Mouse (Mus musculus) kidney, embryonic 14.5 days (tissue): Measurements from ENCODE around the gene Cntn2. TPM values are rescaled to one million over a fixed set of nuclear protein-coding genes. Genes with fewer than 3 reads are reported as not detected.
"Not testable (repeated sequence)": the region's sequence is repeated elsewhere in the genome, so short reads cannot be mapped to it uniquely, and the experiment has no call there.

Source experiments
- ATAC-seq: fragments of 200-750 bp; cut with Nextera tagmentation; 2 replicates; pipeline ENCODE4 v1.8.0; 2017; ENCODE audit warnings: moderate number of reproducible peaks, mild to moderate bottlenecking, moderate TSS enrichment, moderate library complexity; ENCODE audit not compliant: low FRiP score, low TSS enrichment
- H3K27ac ChIP-seq: fragments of 300-500 bp; sonication (generic); 2 replicates; pipeline ENCODE4 v1.5.1; 2014; ENCODE audit warnings: low read depth, mild to moderate bottlenecking, low read length, moderate library complexity, mixed read lengths
- H3K27me3 ChIP-seq: fragments of 300-500 bp; sonication (generic); 2 replicates; pipeline ENCODE4 v1.6.1; 2014; ENCODE audit warnings: mild to moderate bottlenecking, low read length; ENCODE audit not compliant: control insufficient read depth, insufficient read depth
- H3K36me3 ChIP-seq: fragments of 300-500 bp; sonication (generic); 2 replicates; pipeline ENCODE4 v1.6.1; 2014; ENCODE audit warnings: low read length, mixed read lengths; ENCODE audit not compliant: control insufficient read depth, insufficient read depth
- H3K4me1 ChIP-seq: fragments of 300-500 bp; sonication (generic); 2 replicates; pipeline ENCODE4 v1.6.1; 2014; ENCODE audit warnings: low read length, mixed read lengths; ENCODE audit not compliant: control insufficient read depth, insufficient read depth
- H3K4me2 ChIP-seq: fragments of 300-500 bp; sonication (generic); replicated peaks from 2 replicates; pipeline ENCODE4 v1.6.1; 2014; ENCODE audit warnings: low read depth, mild to moderate bottlenecking, low read length
- H3K4me3 ChIP-seq: fragments of 300-500 bp; sonication (generic); 2 replicates; pipeline ENCODE4 v1.5.1; 2014; ENCODE audit warnings: mild to moderate bottlenecking, low read length
- H3K9ac ChIP-seq: fragments of 300-500 bp; sonication (generic); 2 replicates; pipeline ENCODE4 v1.6.1; 2014; ENCODE audit warnings: low read depth, mild to moderate bottlenecking, low read length, moderate library complexity
- H3K9me3 ChIP-seq: fragments of 300-500 bp; sonication (generic); 2 replicates; pipeline ENCODE4 v1.6.1; 2016; ENCODE audit warnings: low read length; ENCODE audit not compliant: control insufficient read depth
- WGBS: fragments of 180-500 bp; shearing (Covaris S2); extraction: QIAGEN DNeasy Blood & Tissue Kit; methylation state at CpG from one replicate; pipeline ENCODE4 v1.1.7; 2014; 5-methylcytosine and 5-hydroxymethylcytosine counted together
- polyA plus RNA-seq: library from polyadenylated mRNA; unstranded; fragments of >200 nt; fragmentation: Nextera tagmentation; extraction: Ambion mirVana; gene quantifications from 2 replicates; pipeline ENCODE4 v1.2.1, GENCODE M21; 2014

The Cntn2 gene
- polyA plus RNA-seq, 1 experiment from 2014 or later, result 0.32 TPM

- no peaks in the 10 kb centered on the region for H3K36me3 ChIP-seq
- under 1% methylated on average over 43 of the region's 43 CpGs for WGBS
- peak within 1 kb of the TSS; percentile 3; the same call in 1 of the 2 replicates for H3K27ac ChIP-seq
- H3K4me1 ChIP-seq, result peaks cover 12% of the 10 kb centered on the region
- H3K4me3 ChIP-seq, result peak within 1 kb of the TSS; percentile 59
- no peaks in the 10 kb centered on the region for H3K27me3 ChIP-seq
- ATAC-seq, result peak; percentile 90
- H3K9ac ChIP-seq, result peak within 1 kb of the TSS; percentile 67
- no peaks in the 10 kb centered on the region for H3K9me3 ChIP-seq
- H3K4me2 ChIP-seq, result peak within 1 kb of the TSS; percentile 60
Observed at GRCm38 (mm10) chr1:132476928-132477691, 65.9 kb downstream of the Cntn2 start, which contains the start of gene Rbbp5. Gene Rbbp5, plus strand, starts transcription at chr1:132477365.

GRCm38 (mm10) chr1:132476575-132476927 is 66.5 kb downstream of the Cntn2 start:
- Histone ChIP-seq H3K4me2 (peak overlapping the region; percentile 60), H3K9me3 (no peaks in the 10 kb centered on the region), H3K4me3 (peak overlapping the region; percentile 59), H3K27ac (no peak overlapping the region; the same call in 1 of the 2 replicates), H3K27me3 (no peaks in the 10 kb centered on the region), H3K36me3 (no peaks in the 10 kb centered on the region), H3K4me1 (peaks cover 12% of the 10 kb centered on the region), H3K9ac (peak overlapping the region; percentile 67)
- peak; percentile 26 for ATAC-seq
- WGBS, result 6% methylated on average over 9 of the region's 9 CpGs

- WGBS, result 95% methylated on average over 1 of the region's 1 CpGs
- H3K4me2 ChIP-seq, result no peak overlapping the region
- no peak overlapping the region for H3K9ac ChIP-seq
- no peak overlapping the region for H3K4me3 ChIP-seq
- H3K4me1 ChIP-seq, result peaks cover 12% of the 10 kb centered on the region
- ATAC-seq, result no peak
- no peaks in the 10 kb centered on the region for H3K9me3 ChIP-seq
- H3K27ac ChIP-seq, result no peak overlapping the region
- H3K36me3 ChIP-seq, result no peaks in the 10 kb centered on the region
- no peaks in the 10 kb centered on the region for H3K27me3 ChIP-seq
Observed at GRCm38 (mm10) chr1:132474496-132474895, 68.6 kb downstream of the Cntn2 start.

- ATAC-seq, result no peak
- no peaks in the 10 kb centered on the region for H3K27me3 ChIP-seq
- 66% methylated on average over 5 of the region's 5 CpGs for WGBS
- no peak overlapping the region for H3K9ac ChIP-seq
- no peak overlapping the region for H3K27ac ChIP-seq
- no peak overlapping the region for H3K4me2 ChIP-seq
- no peaks in the 10 kb centered on the region for H3K36me3 ChIP-seq
- no peaks in the 10 kb centered on the region for H3K9me3 ChIP-seq
- no peak overlapping the region for H3K4me3 ChIP-seq
- H3K4me1 ChIP-seq, result no peaks in the 10 kb centered on the region
Observed at GRCm38 (mm10) chr1:132472537-132472936, 70.5 kb downstream of the Cntn2 start.

- Histone ChIP-seq H3K36me3 (no peaks in the 10 kb centered on the region; the same call in 1 of the 2 replicates), H3K4me3 (no peak overlapping the region), H3K4me1 (no peaks in the 10 kb centered on the region), H3K9me3 (no peaks in the 10 kb centered on the region), H3K4me2 (no peak overlapping the region), H3K27ac (no peak overlapping the region), H3K9ac (no peak overlapping the region), H3K27me3 (no peaks in the 10 kb centered on the region)
- 92% methylated on average over 5 of the region's 5 CpGs for WGBS
- ATAC-seq, result no peak
Observed at GRCm38 (mm10) chr1:132471499-132471898, 71.6 kb downstream of the Cntn2 start.

- Histone ChIP-seq H3K27me3 (no peaks in the 10 kb centered on the region), H3K9ac (no peak overlapping the region), H3K4me1 (no peaks in the 10 kb centered on the region), H3K36me3 (peaks cover 3% of the 10 kb centered on the region; the same call in 1 of the 2 replicates), H3K4me2 (no peak overlapping the region), H3K9me3 (no peaks in the 10 kb centered on the region), H3K4me3 (no peak overlapping the region), H3K27ac (no peak overlapping the region)
- WGBS, result 92% methylated on average over 2 of the region's 2 CpGs
- ATAC-seq, result no peak
Observed at GRCm38 (mm10) chr1:132471032-132471431, 72.0 kb downstream of the Cntn2 start.

GRCm38 (mm10) chr1:132470031-132470430 is 73.0 kb downstream of the Cntn2 start:
- not testable (repeated sequence) for H3K9ac ChIP-seq, H3K9me3 ChIP-seq, H3K4me2 ChIP-seq, H3K4me3 ChIP-seq, ATAC-seq, H3K36me3 ChIP-seq, H3K27me3 ChIP-seq, H3K4me1 ChIP-seq, H3K27ac ChIP-seq
- WGBS, result 78% methylated on average over 1 of the region's 1 CpGs

- Histone ChIP-seq H3K4me3 (no peak overlapping the region), H3K27ac (no peak overlapping the region), H3K9ac (no peak overlapping the region), H3K36me3 (peaks cover 10% of the 10 kb centered on the region; the same call in 1 of the 2 replicates), H3K9me3 (no peaks in the 10 kb centered on the region), H3K27me3 (no peaks in the 10 kb centered on the region), H3K4me2 (no peak overlapping the region), H3K4me1 (no peaks in the 10 kb centered on the region)
- no peak for ATAC-seq
- WGBS, result 91% methylated on average over 7 of the region's 7 CpGs
Observed at GRCm38 (mm10) chr1:132469519-132469918, 73.5 kb downstream of the Cntn2 start.

GRCm38 (mm10) chr1:132468926-132469325 is 74.1 kb downstream of the Cntn2 start:
- H3K27ac ChIP-seq, result no peak overlapping the region
- no peak overlapping the region for H3K4me3 ChIP-seq
- ATAC-seq, result no peak
- H3K4me2 ChIP-seq, result no peak overlapping the region
- peaks cover 15% of the 10 kb centered on the region for H3K36me3 ChIP-seq
- H3K4me1 ChIP-seq, result no peaks in the 10 kb centered on the region
- no peaks in the 10 kb centered on the region for H3K9me3 ChIP-seq
- no peaks in the 10 kb centered on the region for H3K27me3 ChIP-seq
- no peak overlapping the region for H3K9ac ChIP-seq
